Mouse (Mus musculus): ENCODE data around the gene Tedc1. TPM values are rescaled to one million over a fixed set of nuclear protein-coding genes. Genes with fewer than 3 reads are reported as not detected.
A peak's percentile ranks its signal among the peaks of the same experiment; 100 is the strongest.

Gene Tedc1
- polyA plus RNA-seq, 1 experiment = 16.8 TPM

- peak in 1 of 2 experiments; percentile 65 for DNase-seq (ENCODE audit: low read depth in 1 of 2, low spot score in 2 of 2)
- Histone ChIP-seq H3K4me1 (ENCODE audit: control insufficient read depth, insufficient read depth, insufficient read length) (no peaks in the 10 kb centered on the region), H3K36me3 (ENCODE audit: control insufficient read depth, insufficient read depth, low read length) (peaks cover 28% of the 10 kb centered on the region), H3K27ac (ENCODE audit: insufficient read depth, low read length) (no peak overlapping the region), H3K27me3 (ENCODE audit: control insufficient read depth, insufficient read depth, low read length) (no peaks in the 10 kb centered on the region), H3K4me3 (ENCODE audit: extremely low read depth, insufficient read depth, insufficient read length) (no peak overlapping the region)
- TF ChIP-seq CTCF (IDR thresholded peaks at IDR 0.05; ENCODE audit: extremely low read depth, insufficient read depth, insufficient read length, insufficient replicate concordance) = peak; percentile 70; the same call in 1 of the 2 replicates
- TF ChIP-seq POLR2A (IDR thresholded peaks at IDR 0.05; ENCODE audit: low read depth, low read length) = no peak
- WGBS = 95% methylated on average over 20 of the region's 20 CpGs
Observed at GRCm38 (mm10) chr12:113119516-113120410, 36.5 kb upstream of the Tedc1 start.

- Histone ChIP-seq H3K27ac (ENCODE audit: insufficient read depth, low read length) (peak overlapping the region; percentile 19; the same call in 1 of the 2 replicates), H3K36me3 (ENCODE audit: control insufficient read depth, insufficient read depth, low read length) (peaks cover 45% of the 10 kb centered on the region), H3K4me3 (ENCODE audit: extremely low read depth, insufficient read depth, insufficient read length) (no peak overlapping the region), H3K27me3 (ENCODE audit: control insufficient read depth, insufficient read depth, low read length) (no peaks in the 10 kb centered on the region), H3K4me1 (ENCODE audit: control insufficient read depth, insufficient read depth, insufficient read length) (no peaks in the 10 kb centered on the region)
- no peak for TF ChIP-seq POLR2A (IDR thresholded peaks at IDR 0.05; ENCODE audit: low read depth, low read length)
- no peak for TF ChIP-seq CTCF (IDR thresholded peaks at IDR 0.05; ENCODE audit: extremely low read depth, insufficient read depth, insufficient read length, insufficient replicate concordance)
- 87% methylated on average over 6 of the region's 6 CpGs for WGBS
- DNase-seq (ENCODE audit: low read depth in 1 of 2, low spot score in 2 of 2) = no peak
Observed at GRCm38 (mm10) chr12:113124726-113125125, 31.5 kb upstream of the Tedc1 start.

- Histone ChIP-seq H3K27ac (ENCODE audit: insufficient read depth, low read length) (no peak overlapping the region), H3K4me3 (ENCODE audit: extremely low read depth, insufficient read depth, insufficient read length) (no peak overlapping the region), H3K4me1 (ENCODE audit: control insufficient read depth, insufficient read depth, insufficient read length) (no peaks in the 10 kb centered on the region), H3K27me3 (ENCODE audit: control insufficient read depth, insufficient read depth, low read length) (no peaks in the 10 kb centered on the region), H3K36me3 (ENCODE audit: control insufficient read depth, insufficient read depth, low read length) (peaks cover 58% of the 10 kb centered on the region)
- TF ChIP-seq CTCF (IDR thresholded peaks at IDR 0.05; ENCODE audit: extremely low read depth, insufficient read depth, insufficient read length, insufficient replicate concordance) = no peak
- TF ChIP-seq POLR2A (IDR thresholded peaks at IDR 0.05; ENCODE audit: low read depth, low read length) = no peak
- WGBS = 97% methylated on average over 8 of the region's 8 CpGs
- DNase-seq (ENCODE audit: low read depth in 1 of 2, low spot score in 2 of 2) = no peak
Observed at GRCm38 (mm10) chr12:113130732-113131131, 25.5 kb upstream of the Tedc1 start.

GRCm38 (mm10) chr12:113131601-113132000 is 24.6 kb upstream of the Tedc1 start:
- DNase-seq (ENCODE audit: low read depth in 1 of 2, low spot score in 2 of 2) = no peak
- WGBS = 98% methylated on average over 14 of the region's 14 CpGs
- no peaks in the 10 kb centered on the region for H3K4me1 ChIP-seq (ENCODE audit: control insufficient read depth, insufficient read depth, insufficient read length)
- H3K4me3 ChIP-seq (ENCODE audit: extremely low read depth, insufficient read depth, insufficient read length) = no peak overlapping the region
- TF ChIP-seq POLR2A (IDR thresholded peaks at IDR 0.05; ENCODE audit: low read depth, low read length) = no peak
- H3K36me3 ChIP-seq (ENCODE audit: control insufficient read depth, insufficient read depth, low read length) = peaks cover 59% of the 10 kb centered on the region
- H3K27ac ChIP-seq (ENCODE audit: insufficient read depth, low read length) = no peak overlapping the region
- H3K27me3 ChIP-seq (ENCODE audit: control insufficient read depth, insufficient read depth, low read length) = no peaks in the 10 kb centered on the region

GRCm38 (mm10) chr12:113132567-113132966 is 23.7 kb upstream of the Tedc1 start:
- Histone ChIP-seq H3K36me3 (ENCODE audit: control insufficient read depth, insufficient read depth, low read length) (peaks cover 52% of the 10 kb centered on the region), H3K27me3 (ENCODE audit: control insufficient read depth, insufficient read depth, low read length) (no peaks in the 10 kb centered on the region), H3K4me3 (ENCODE audit: extremely low read depth, insufficient read depth, insufficient read length) (no peak overlapping the region), H3K27ac (ENCODE audit: insufficient read depth, low read length) (no peak overlapping the region), H3K4me1 (ENCODE audit: control insufficient read depth, insufficient read depth, insufficient read length) (no peaks in the 10 kb centered on the region)
- TF ChIP-seq POLR2A (IDR thresholded peaks at IDR 0.05; ENCODE audit: low read depth, low read length) (no peak), CTCF (IDR thresholded peaks at IDR 0.05; ENCODE audit: extremely low read depth, insufficient read depth, insufficient read length, insufficient replicate concordance) (no peak)
- 84% methylated on average over 2 of the region's 2 CpGs for WGBS
- no peak for DNase-seq (ENCODE audit: low read depth in 1 of 2, low spot score in 2 of 2)

- no peak overlapping the region for H3K27ac ChIP-seq (ENCODE audit: insufficient read depth, low read length)
- no peak for DNase-seq (ENCODE audit: low read depth in 1 of 2, low spot score in 2 of 2)
- no peaks in the 10 kb centered on the region for H3K27me3 ChIP-seq (ENCODE audit: control insufficient read depth, insufficient read depth, low read length)
- peaks cover 46% of the 10 kb centered on the region for H3K36me3 ChIP-seq (ENCODE audit: control insufficient read depth, insufficient read depth, low read length)
- no peak overlapping the region for H3K4me3 ChIP-seq (ENCODE audit: extremely low read depth, insufficient read depth, insufficient read length)
- no peak for TF ChIP-seq POLR2A (IDR thresholded peaks at IDR 0.05; ENCODE audit: low read depth, low read length)
- no peak for TF ChIP-seq CTCF (IDR thresholded peaks at IDR 0.05; ENCODE audit: extremely low read depth, insufficient read depth, insufficient read length, insufficient replicate concordance)
- no peaks in the 10 kb centered on the region for H3K4me1 ChIP-seq (ENCODE audit: control insufficient read depth, insufficient read depth, insufficient read length)
- WGBS = 97% methylated on average over 9 of the region's 9 CpGs
Observed at GRCm38 (mm10) chr12:113133260-113133659, 23.0 kb upstream of the Tedc1 start.

GRCm38 (mm10) chr12:113133861-113134403 is 22.3 kb upstream of the Tedc1 start:
- H3K27ac ChIP-seq (ENCODE audit: insufficient read depth, low read length) = no peak overlapping the region
- WGBS = 92% methylated on average over 5 of the region's 5 CpGs
- TF ChIP-seq CTCF (IDR thresholded peaks at IDR 0.05; ENCODE audit: extremely low read depth, insufficient read depth, insufficient read length, insufficient replicate concordance) = no peak
- TF ChIP-seq POLR2A (IDR thresholded peaks at IDR 0.05; ENCODE audit: low read depth, low read length) = no peak
- H3K4me3 ChIP-seq (ENCODE audit: extremely low read depth, insufficient read depth, insufficient read length) = no peak overlapping the region
- DNase-seq (ENCODE audit: low read depth in 1 of 2, low spot score in 2 of 2) = no peak
- H3K36me3 ChIP-seq (ENCODE audit: control insufficient read depth, insufficient read depth, low read length) = peaks cover 44% of the 10 kb centered on the region
- H3K4me1 ChIP-seq (ENCODE audit: control insufficient read depth, insufficient read depth, insufficient read length) = no peaks in the 10 kb centered on the region
- no peaks in the 10 kb centered on the region for H3K27me3 ChIP-seq (ENCODE audit: control insufficient read depth, insufficient read depth, low read length)

Data from spleen, adult 2 months (tissue).